Mouse (Mus musculus) gastrocnemius, postnatal 36 days (tissue): ENCODE measurements around the gene Tspan4. TPM values are rescaled to one million over a fixed set of nuclear protein-coding genes. Genes with fewer than 3 reads are reported as not detected.

Source experiments
- DNase-seq, 2 experiments: peaks; one replicate each; pipeline ENCODE4 v3.0.0; 2022
- intact Hi-C: fragments of 180-260 bp; cut with DNase I; formaldehyde crosslinking; loops from one replicate; pipeline ENCODE4 v1.15.1; 2025
- total RNA-seq, 2 experiments: library from RNA; stranded (reverse); gene quantifications; 2 replicates each; pipeline ENCODE4 v1.2.3; 2021

Tspan4 gene
- total RNA-seq, 2 experiments from 2014 or later, result 7.2 to 14.1 TPM

- intact Hi-C loops, result loop anchor here (5.0 kb wide), 1 partner anchor 122 kb away; no protein-coding TSS in a partner anchor
- peak; percentile 45 to 55 for DNase-seq
Observed at GRCm38 (mm10) chr7:141540312-141541081, 65.5 kb downstream of the Tspan4 start.

- intact Hi-C loops, result loop anchor here (5.0 kb wide), 1 partner anchor 121 kb away; no protein-coding TSS in a partner anchor
- no peak for DNase-seq
Observed at GRCm38 (mm10) chr7:141541681-141542080, 66.6 kb downstream of the Tspan4 start.

GRCm38 (mm10) chr7:141542588-141542987 is 67.5 kb downstream of the Tspan4 start:
- DNase-seq, result no peak
- intact Hi-C loops, result loop anchor here (5.0 kb wide), 1 partner anchor 120 kb away; no protein-coding TSS in a partner anchor

Other genes with a start within 250 kb of the Tspan4 start
- 10 to 100 TPM; 19.2 to 20.6 TPM for gene Phrf1, start 246.5 kb upstream of the Tspan4 start, total RNA-seq
- gene Irf7, start 208.8 kb upstream of the Tspan4 start, total RNA-seq, result 1 to 10 TPM in 1 of 2 experiments, under 1 TPM in 1; 0.71 to 2.5 TPM
- under 1 TPM in 1 of 2 experiments, not detected in 1; 0.12 TPM for gene Cdhr5, start 198.5 kb upstream of the Tspan4 start, total RNA-seq
- not detected for gene Sct, start 196.1 kb upstream of the Tspan4 start, total RNA-seq
- not detected for gene Drd4, start 183.2 kb upstream of the Tspan4 start, total RNA-seq
- 10 to 100 TPM; 13.9 to 14.8 TPM for gene Deaf1, start 147.6 kb upstream of the Tspan4 start, total RNA-seq
- 10 to 100 TPM; 10.2 to 10.6 TPM for gene Tmem80, start 147.5 kb upstream of the Tspan4 start, total RNA-seq
- 1 to 10 TPM; 2.1 to 2.5 TPM for gene Eps8l2, start 136.4 kb upstream of the Tspan4 start, total RNA-seq
- gene Taldo1, start 83.0 kb upstream of the Tspan4 start, total RNA-seq, result 10 to 100 TPM; 81.0 to 82.7 TPM
- gene Gatd1, start 61.1 kb upstream of the Tspan4 start, total RNA-seq, result 1 to 10 TPM; 6.3 to 6.7 TPM
- gene Cend1, start 45.7 kb upstream of the Tspan4 start, total RNA-seq, result under 1 TPM; 0.20 to 0.39 TPM
- gene Slc25a22, start 37.3 kb upstream of the Tspan4 start, total RNA-seq, result 10 to 100 TPM; 15.6 to 38.4 TPM
- gene Pidd1, start 31.2 kb upstream of the Tspan4 start, total RNA-seq, result under 1 TPM; 0.15 to 0.18 TPM
- 100 to 1,000 TPM; 466 to 562 TPM for gene Rplp2, start 27.9 kb upstream of the Tspan4 start, total RNA-seq
- 100 to 1,000 TPM; 306 to 361 TPM for gene Pnpla2, start 20.0 kb upstream of the Tspan4 start, total RNA-seq
- gene Cracr2b, start 14.1 kb upstream of the Tspan4 start, total RNA-seq, result 1 to 10 TPM; 6.3 to 7.4 TPM
- 10 to 100 TPM; 65.6 to 83.2 TPM for gene Cd151, start 7.8 kb upstream of the Tspan4 start, total RNA-seq
- gene Polr2l, start 108 bp upstream of the Tspan4 start, total RNA-seq, result 10 to 100 TPM; 53.1 to 58.7 TPM
- 10 to 100 TPM; 13.9 to 14.5 TPM for gene Chid1, start 64.6 kb downstream of the Tspan4 start, total RNA-seq
- 10 to 100 TPM; 45.3 to 46.6 TPM for gene Ap2a2, start 86.9 kb downstream of the Tspan4 start, total RNA-seq
- not detected for gene Muc6, start 180.1 kb downstream of the Tspan4 start, total RNA-seq
- gene Muc2, start 215.1 kb downstream of the Tspan4 start, total RNA-seq, result not detected